Mouse (Mus musculus) retina, adult 2 months (tissue): ENCODE data around the gene Tns2.
A peak's percentile ranks its signal among the peaks of the same experiment; 100 is the strongest.
"Not testable (repeated sequence)": the region's sequence is repeated elsewhere in the genome, so short reads cannot be mapped to it uniquely, and the experiment has no call there.

Experiments used
- DNase-seq: peaks from one replicate; pipeline ENCODE4 v3.0.0-alpha.2; 2012; ENCODE audit warnings: low read depth, low spot score

The Tns2 gene

GRCm38 (mm10) chr15:102136129-102136758 is 36.0 kb downstream of the Tns2 start, which contains the start of gene Spryd3:
Gene Spryd3 (minus strand): TSS chr15:102136234.
- DNase-seq, result peak; percentile 92

DNA sequence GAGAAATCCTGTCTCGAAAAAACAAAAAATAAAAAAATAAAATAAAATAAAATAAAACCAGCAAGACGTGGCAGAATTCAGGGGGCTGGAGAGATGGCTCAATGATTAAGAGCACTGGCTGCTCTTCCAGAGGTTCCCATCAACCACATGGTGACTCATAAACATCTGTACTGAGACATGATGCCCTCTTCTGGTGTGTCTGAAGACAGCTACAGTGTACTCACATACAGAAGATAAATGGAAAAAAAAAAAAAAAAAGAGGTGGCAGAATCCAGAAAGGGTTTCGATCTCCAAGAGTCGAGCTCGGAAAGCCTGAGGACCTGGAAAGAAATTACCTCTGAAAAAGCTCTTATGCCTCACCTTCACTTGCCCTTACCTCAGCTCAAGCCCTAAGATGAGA is 40.9 kb downstream of the Tns2 start:
- no peak for DNase-seq

- no peak for DNase-seq
These were observed 43.0 kb downstream of the Tns2 start for GRCm38 (mm10) chr15:102142914-102143912.

GRCm38 (mm10) chr15:102144274-102144711 is 44.1 kb downstream of the Tns2 start, which contains the start of gene Igfbp6:
Gene Igfbp6 (plus strand): TSS chr15:102144362.
- no peak for DNase-seq

DNA sequence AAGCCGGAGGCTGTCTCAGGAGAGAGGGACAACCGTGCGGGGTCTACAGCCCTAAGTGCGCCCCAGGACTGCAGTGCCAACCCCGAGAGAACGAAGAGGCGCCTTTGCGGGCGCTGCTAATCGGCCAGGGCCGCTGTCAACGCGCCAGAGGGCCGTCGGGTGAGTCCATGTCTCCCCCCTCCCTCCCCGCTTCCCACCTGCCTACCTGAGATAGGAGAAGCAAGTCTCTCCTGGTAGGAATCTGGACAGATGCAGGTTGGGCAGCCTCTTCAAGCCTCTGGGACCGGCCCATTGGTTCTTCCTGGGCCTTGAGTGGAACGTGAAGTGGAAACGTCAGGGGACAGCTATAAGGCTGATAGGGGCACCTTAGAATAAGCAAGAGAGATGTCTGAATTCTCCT is 44.5 kb downstream of the Tns2 start:
- DNase-seq, result no peak

- no peak for DNase-seq
These were observed 45.1 kb downstream of the Tns2 start for GRCm38 (mm10) chr15:102145330-102145729.

- no peak for DNase-seq
These were observed 45.9 kb downstream of the Tns2 start for GRCm38 (mm10) chr15:102146089-102146488.

- DNase-seq, result peak; percentile 28
These were observed 46.7 kb downstream of the Tns2 start for GRCm38 (mm10) chr15:102146882-102147281.

GRCm38 (mm10) chr15:102147674-102148402 is 47.6 kb downstream of the Tns2 start:
- DNase-seq, result no peak

GRCm38 (mm10) chr15:102149561-102149960 is 49.3 kb downstream of the Tns2 start:
- DNase-seq, result no peak

DNA sequence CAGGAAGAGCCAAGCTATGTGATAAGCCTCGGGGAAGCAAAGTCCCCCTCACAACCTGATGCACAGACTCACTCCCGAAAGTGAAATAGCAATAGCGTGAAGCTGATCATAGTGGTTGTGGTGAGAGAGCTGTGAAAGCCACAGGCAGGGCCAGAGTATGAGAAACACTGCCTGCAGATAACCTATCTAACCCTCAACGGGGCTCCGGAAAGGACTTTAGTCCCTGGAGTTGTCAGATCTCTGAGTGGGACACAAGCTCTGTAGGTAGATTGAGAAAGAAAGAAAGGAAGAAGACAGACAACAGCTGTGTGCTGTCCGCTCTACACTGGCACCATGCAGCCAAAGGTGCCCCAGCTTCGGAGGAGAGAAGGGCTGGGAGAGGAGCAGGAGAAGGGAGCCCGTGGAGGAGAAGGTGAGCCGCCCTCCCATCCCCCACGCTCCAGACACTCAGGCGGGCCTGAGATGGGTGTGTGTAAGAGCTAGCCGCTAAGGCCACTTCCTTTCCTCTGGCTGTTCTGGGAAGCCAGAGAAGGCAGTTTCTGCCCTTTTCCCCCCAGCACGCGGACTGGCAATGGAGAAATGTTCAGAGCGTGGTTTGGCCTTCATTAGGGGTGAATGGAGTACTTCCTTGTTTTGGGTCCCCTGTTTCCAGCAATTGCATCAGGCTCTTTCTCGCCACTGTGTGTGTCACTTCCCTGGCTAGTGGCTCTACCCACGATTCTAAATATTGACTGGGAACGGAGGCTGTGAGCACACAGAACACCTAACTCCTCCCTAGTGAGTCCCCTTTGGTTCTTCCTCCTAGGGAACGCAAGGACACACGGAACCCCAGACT is 50.3 kb downstream of the Tns2 start, which contains the start of gene Soat2:
TSS of gene Soat2 (plus strand) at position 226 of the 835 bp plus-strand sequence.
- no peak for DNase-seq

DNA sequence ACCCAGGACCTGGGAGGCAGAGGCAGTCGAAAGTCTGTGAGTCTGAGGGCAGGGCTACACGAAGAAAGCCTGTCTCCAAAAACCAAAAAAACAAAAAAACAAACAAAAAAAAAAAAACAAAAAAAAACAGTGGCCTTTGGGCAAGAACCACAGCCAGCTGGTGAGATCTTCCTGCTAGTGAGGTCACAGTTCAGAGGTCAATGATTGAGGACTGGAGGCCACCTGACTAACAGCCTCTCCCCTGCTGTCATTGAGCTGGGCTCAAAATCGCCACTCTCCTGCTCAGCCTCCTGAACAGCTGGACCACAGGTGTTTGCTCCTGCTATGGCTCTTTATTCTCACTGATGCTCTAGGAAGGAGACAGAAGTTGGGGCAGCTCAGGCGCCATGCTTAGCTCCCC is 52.4 kb downstream of the Tns2 start:
- DNase-seq, result no peak

DNA sequence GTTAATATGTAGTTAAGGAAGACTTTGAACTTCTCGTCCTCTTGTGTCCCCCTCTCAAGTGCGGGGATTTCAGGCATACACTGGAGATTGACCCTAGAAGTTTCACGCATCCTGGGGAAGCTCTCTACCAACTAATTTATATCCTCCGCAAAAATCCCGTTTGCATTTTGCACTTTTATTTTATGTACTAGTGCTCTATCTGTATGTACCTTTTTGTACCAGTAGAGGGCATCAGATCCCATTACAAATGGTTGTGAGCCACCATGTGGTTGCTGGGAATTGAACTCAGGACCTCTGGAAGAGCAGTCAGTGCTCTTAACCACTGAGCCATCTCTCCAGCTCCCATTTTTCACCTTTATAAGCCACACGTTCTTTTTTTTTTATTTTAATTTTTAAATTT is 54.8 kb downstream of the Tns2 start:
- DNase-seq, result not testable (repeated sequence)

- no peak for DNase-seq
These were observed 56.6 kb downstream of the Tns2 start for GRCm38 (mm10) chr15:102156836-102157235.

DNA sequence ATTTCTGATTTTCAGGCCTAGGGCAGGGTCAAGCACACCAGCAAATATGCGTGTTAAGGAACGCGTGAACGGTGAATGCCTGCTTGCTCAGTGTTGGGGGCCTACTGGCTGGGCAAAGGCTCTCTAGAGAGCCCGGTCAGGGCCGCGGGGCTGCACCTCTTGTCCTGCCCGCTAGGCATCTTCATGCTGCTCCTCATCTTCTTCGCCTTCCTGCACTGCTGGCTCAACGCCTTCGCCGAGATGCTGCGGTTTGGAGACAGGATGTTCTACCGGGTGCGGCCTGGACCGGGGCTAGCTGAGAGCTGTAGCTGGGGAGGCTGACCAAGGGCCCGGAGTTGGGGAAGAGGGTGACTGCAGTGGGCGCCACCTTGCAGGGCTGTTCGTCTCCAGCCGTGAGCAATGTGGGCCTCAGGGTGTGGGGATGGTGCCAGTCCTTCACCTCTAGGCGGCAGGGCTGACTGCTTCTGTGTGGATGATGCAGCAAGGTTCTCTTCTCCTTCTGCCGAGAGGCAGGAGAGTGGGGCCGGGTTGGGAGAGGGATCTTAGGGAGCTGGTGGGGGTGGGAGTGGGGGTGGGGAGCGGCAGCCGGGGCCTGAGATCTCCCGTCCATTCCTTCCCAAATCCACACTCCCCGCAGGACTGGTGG is 60.3 kb downstream of the Tns2 start:
- DNase-seq, result no peak

DNA sequence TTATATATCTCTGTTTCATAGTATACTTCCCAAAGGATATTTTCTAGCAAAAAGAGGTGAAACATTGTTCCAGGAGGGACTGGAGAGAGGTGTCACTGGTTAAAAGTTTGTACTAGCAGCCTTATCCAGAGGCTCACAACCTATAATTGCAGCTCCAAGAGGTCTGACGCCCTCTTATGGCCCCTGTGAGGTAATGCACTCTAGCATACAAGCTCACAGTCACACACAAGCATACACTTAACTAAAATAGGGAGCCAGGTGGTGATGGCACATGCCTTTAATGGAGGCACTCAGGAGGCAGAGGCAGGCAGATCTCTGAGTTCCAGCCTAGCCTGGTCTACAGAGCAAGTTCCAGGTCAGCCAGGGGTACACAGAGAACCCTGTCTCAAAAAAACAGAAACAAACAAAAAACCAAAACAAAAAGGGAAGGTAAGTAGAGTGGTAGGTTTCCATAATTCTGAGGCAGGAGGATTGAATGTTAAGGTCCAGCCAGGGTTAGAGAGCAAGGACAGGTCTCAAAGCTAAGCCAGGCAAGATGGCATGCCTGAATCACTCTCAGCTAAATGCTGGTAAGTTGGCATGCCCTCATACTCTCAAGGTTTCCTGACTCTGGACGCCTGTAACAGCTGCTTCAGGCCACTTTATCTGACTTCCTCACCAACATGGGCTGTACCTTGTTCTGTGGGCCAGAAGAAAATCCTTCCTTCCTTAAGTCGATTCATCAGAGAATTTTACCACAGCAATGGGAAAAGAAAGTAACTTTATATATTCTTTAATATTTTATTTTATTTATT is 63.9 kb downstream of the Tns2 start:
- no peak for DNase-seq

GRCm38 (mm10) chr15:102165468-102166100 is 65.4 kb downstream of the Tns2 start:
- no peak for DNase-seq
